ENCODE assay signal across 8 mouse cellular contexts in genomic region chr7:80024521-80025390, GRCm38 (mm10). TPM values are rescaled to one million over a fixed set of nuclear protein-coding genes. Genes with fewer than 3 reads are reported as not detected.
DNase-seq lines count a peak whose midpoint lies in the region; ATAC-seq and TF ChIP-seq lines count a peak whose summit lies in the region.

TSS of gene Zfp710 (plus strand) at chr7:80024814.

- ATAC-seq in intestine, embryonic 16.5 days: peak; percentile 91
- peak; percentile 69 for ATAC-seq in limb, embryonic 11.5 days (ENCODE audit: insufficient number of reproducible peaks, low FRiP score, low TSS enrichment, low read depth)
- ATAC-seq in midbrain, embryonic 12.5 days (ENCODE audit: low FRiP score, low read depth): peak; percentile 86

- H3K9me3 ChIP-seq in embryonic facial prominence, embryonic 10.5 days: no peaks in the 10 kb centered on the region
- no peaks in the 10 kb centered on the region for H3K9me3 ChIP-seq in intestine, embryonic 16.5 days (ENCODE audit: control insufficient read depth, low read length)
- H3K9me3 ChIP-seq in limb, embryonic 11.5 days (ENCODE audit: control insufficient read depth, low read length): no peaks in the 10 kb centered on the region
- no peaks in the 10 kb centered on the region for H3K9me3 ChIP-seq in midbrain, embryonic 12.5 days

- peak within 1 kb of the TSS; percentile 96 for H3K9ac ChIP-seq in intestine, embryonic 16.5 days (ENCODE audit: low read depth, low read length)
- H3K9ac ChIP-seq in limb, embryonic 11.5 days (ENCODE audit: low read length): peak within 1 kb of the TSS; percentile 95
- H3K9ac ChIP-seq in midbrain, embryonic 12.5 days (replicated peaks): peak within 1 kb of the TSS; percentile 98

- peak within 1 kb of the TSS; percentile 89 for H3K4me2 ChIP-seq in intestine, embryonic 16.5 days (ENCODE audit: low read depth, low read length)
- peak within 1 kb of the TSS; percentile 75 for H3K4me2 ChIP-seq in limb, embryonic 11.5 days (ENCODE audit: low read depth, severe bottlenecking)
- peak within 1 kb of the TSS; percentile 83 for H3K4me2 ChIP-seq in midbrain, embryonic 12.5 days (replicated peaks)

- H3K36me3 ChIP-seq in embryonic facial prominence, embryonic 10.5 days (replicated peaks): peaks cover 3% of the 10 kb centered on the region; the same call in 1 of the 2 replicates
- no peaks in the 10 kb centered on the region for H3K36me3 ChIP-seq in intestine, embryonic 16.5 days (ENCODE audit: control insufficient read depth, insufficient read depth, low read length)
- H3K36me3 ChIP-seq in limb, embryonic 11.5 days (ENCODE audit: control insufficient read depth, insufficient read depth, low read length): no peaks in the 10 kb centered on the region
- H3K36me3 ChIP-seq in midbrain, embryonic 12.5 days: no peaks in the 10 kb centered on the region
- no peaks in the 10 kb centered on the region for H3K36me3 ChIP-seq in small intestine, adult 2 months (ENCODE audit: control insufficient read depth, insufficient read depth, low read length)

- peaks cover 42% of the 10 kb centered on the region for H3K4me1 ChIP-seq in embryonic facial prominence, embryonic 10.5 days
- peaks cover 32% of the 10 kb centered on the region for H3K4me1 ChIP-seq in intestine, embryonic 16.5 days (ENCODE audit: control insufficient read depth, insufficient read depth, low read length)
- H3K4me1 ChIP-seq in limb, embryonic 11.5 days (ENCODE audit: control insufficient read depth, insufficient read depth, low read length): peaks cover 9% of the 10 kb centered on the region
- H3K4me1 ChIP-seq in midbrain, embryonic 12.5 days: peaks cover 38% of the 10 kb centered on the region
- H3K4me1 ChIP-seq in small intestine, adult 2 months (ENCODE audit: control insufficient read depth, insufficient read depth, insufficient read length, low read length): peaks cover 17% of the 10 kb centered on the region

- H3K27ac ChIP-seq in embryonic facial prominence, embryonic 10.5 days (replicated peaks): peak within 1 kb of the TSS; percentile 98
- peak within 1 kb of the TSS; percentile 98 for H3K27ac ChIP-seq in intestine, embryonic 16.5 days (ENCODE audit: low read length)
- H3K27ac ChIP-seq in limb, embryonic 11.5 days (replicated peaks; ENCODE audit: low read depth, low read length): peak within 1 kb of the TSS; percentile 94
- peak within 1 kb of the TSS; percentile 96 for H3K27ac ChIP-seq in midbrain, embryonic 12.5 days (replicated peaks)
- peak within 1 kb of the TSS; percentile 93 for H3K27ac ChIP-seq in small intestine, adult 2 months (ENCODE audit: insufficient read depth, low read depth, low read length)

- no peak for TF ChIP-seq CTCF in small intestine, adult 2 months (IDR thresholded peaks at IDR 0.05; ENCODE audit: extremely low read depth, insufficient read length, insufficient replicate concordance, low read depth, low read length)

- H3K27me3 ChIP-seq in embryonic facial prominence, embryonic 10.5 days (replicated peaks; ENCODE audit: low read depth, poor library complexity, severe bottlenecking): no peaks in the 10 kb centered on the region
- H3K27me3 ChIP-seq in intestine, embryonic 16.5 days (replicated peaks; ENCODE audit: control insufficient read depth, insufficient read depth, low read length): no peaks in the 10 kb centered on the region
- no peaks in the 10 kb centered on the region for H3K27me3 ChIP-seq in limb, embryonic 11.5 days (ENCODE audit: control insufficient read depth, insufficient read depth, low read length)
- no peaks in the 10 kb centered on the region for H3K27me3 ChIP-seq in midbrain, embryonic 12.5 days
- H3K27me3 ChIP-seq in small intestine, adult 2 months (ENCODE audit: control insufficient read depth, insufficient read depth, low read length): no peaks in the 10 kb centered on the region

- H3K4me3 ChIP-seq in embryonic facial prominence, embryonic 10.5 days: peak within 1 kb of the TSS; percentile 92
- peak within 1 kb of the TSS; percentile 90 for H3K4me3 ChIP-seq in intestine, embryonic 16.5 days (ENCODE audit: low read length)
- peak within 1 kb of the TSS; percentile 59 for H3K4me3 ChIP-seq in limb, embryonic 11.5 days (ENCODE audit: low read depth, low read length)
- peak within 1 kb of the TSS; percentile 89 for H3K4me3 ChIP-seq in midbrain, embryonic 12.5 days
- peak within 1 kb of the TSS; percentile 92 for H3K4me3 ChIP-seq in small intestine, adult 2 months (ENCODE audit: low read depth, low read length)

- TF ChIP-seq POLR2A in small intestine, adult 2 months (IDR thresholded peaks at IDR 0.05; ENCODE audit: low read depth, low read length): peak; percentile 82

- peak; percentile 95 for DNase-seq in adrenal gland, adult 2 months
- DNase-seq in embryonic facial prominence, embryonic 10.5 days (ENCODE audit: low spot score): peak; percentile 87
- DNase-seq in gastrocnemius, postnatal 4 days (ENCODE audit: low spot score in 2 of 2): peak; percentile 75 to 86
- peak; percentile 81 for DNase-seq in limb, embryonic 11.5 days (ENCODE audit: low spot score)
- no peak for DNase-seq in c-Kit-positive CD71-positive TER-119-positive erythroid progenitor cells, embryonic 14.5 days (ENCODE audit: low spot score)

- under 1% methylated on average over 42 of the region's 42 CpGs for WGBS in embryonic facial prominence, embryonic 10.5 days
- WGBS in intestine, embryonic 16.5 days: 2% methylated on average over 42 of the region's 42 CpGs
- 1% methylated on average over 42 of the region's 42 CpGs for WGBS in limb, embryonic 11.5 days
- under 1% methylated on average over 41 of the region's 42 CpGs for WGBS in midbrain, embryonic 12.5 days
- 3% methylated on average over 42 of the region's 42 CpGs for WGBS in small intestine, adult 2 months

RNA-seq across cellular contexts. Expression of gene Zfp710, which starts in this region (rescaled TPM):
- 10 to 100 TPM; 14.0 to 25.5 TPM for total RNA-seq in adrenal gland, adult 2 months (2021)
- 24.1 and 24.8 TPM in 2 replicates for polyA plus RNA-seq in adrenal gland, adult 2 months (2012; rRNA removed)
- 21.5 and 25.2 TPM in 2 replicates for polyA plus RNA-seq in embryonic facial prominence, embryonic 10.5 days (2016; fragmentation: Nextera tagmentation; extraction: Ambion mirVana)
- total RNA-seq in gastrocnemius, postnatal 4 days (2021): 10 to 100 TPM; 17.5 to 18.1 TPM
- polyA plus RNA-seq in intestine, embryonic 16.5 days (2015; fragmentation: Nextera tagmentation; extraction: Ambion mirVana): 12.2 and 12.4 TPM in 2 replicates
- polyA plus RNA-seq in limb, embryonic 11.5 days (2014; fragmentation: Nextera tagmentation; extraction: Ambion mirVana): 15.4 and 17.0 TPM in 2 replicates
- 31.1 and 32.8 TPM in 2 replicates for polyA plus RNA-seq in midbrain, embryonic 12.5 days (2016; fragmentation: Nextera tagmentation; extraction: Ambion mirVana)
- polyA plus RNA-seq in small intestine, adult 2 months (2012; rRNA removed): 34.9 and 67.9 TPM in 2 replicates
